Mouse (Mus musculus): ENCODE measurements around the gene Fmn2.

Fmn2 gene

DNA sequence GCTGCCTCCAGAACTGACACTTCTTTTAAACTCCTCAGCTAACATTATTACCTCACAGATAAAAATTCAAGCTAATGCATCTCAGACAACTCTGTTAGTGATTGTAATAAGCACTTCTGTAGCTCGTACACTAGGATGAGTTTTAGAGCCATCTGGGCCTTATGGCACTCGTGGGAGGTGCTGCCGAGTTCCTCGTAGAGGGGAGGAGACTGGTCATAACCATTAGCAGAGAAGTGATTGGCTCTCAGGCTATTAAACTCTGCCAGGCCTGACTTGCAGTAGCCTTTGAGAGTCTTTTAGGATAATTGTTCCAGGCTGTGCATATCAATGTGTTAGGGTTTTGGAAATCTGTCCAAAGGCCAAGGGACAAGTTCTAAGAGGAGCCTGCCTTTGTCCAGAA lies 55.6 kb downstream of the Fmn2 start:
- in situ Hi-C loops (cut with MboI, MseI): no loop called here

DNA sequence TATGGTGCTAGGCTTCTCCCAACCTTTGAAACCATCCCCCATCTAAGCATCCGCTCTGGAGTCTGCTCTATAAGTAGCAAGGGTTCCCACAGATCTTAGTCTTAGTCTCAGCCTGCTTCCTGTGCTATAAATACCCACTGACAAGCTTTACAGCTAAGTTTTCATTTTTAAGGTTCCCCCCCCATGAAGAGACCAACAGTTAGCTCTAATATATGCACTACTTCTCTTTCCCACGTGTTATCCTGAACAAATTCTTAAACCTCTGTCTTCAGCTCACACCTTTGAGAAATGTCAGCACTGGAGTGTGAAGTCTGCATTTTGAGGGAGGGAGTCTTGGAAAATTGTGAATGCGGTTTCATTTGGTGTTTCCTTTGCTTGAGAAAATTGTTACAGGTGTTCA lies 56.2 kb downstream of the Fmn2 start:
- in situ Hi-C loops (cut with MboI, MseI): no loop called here

DNA sequence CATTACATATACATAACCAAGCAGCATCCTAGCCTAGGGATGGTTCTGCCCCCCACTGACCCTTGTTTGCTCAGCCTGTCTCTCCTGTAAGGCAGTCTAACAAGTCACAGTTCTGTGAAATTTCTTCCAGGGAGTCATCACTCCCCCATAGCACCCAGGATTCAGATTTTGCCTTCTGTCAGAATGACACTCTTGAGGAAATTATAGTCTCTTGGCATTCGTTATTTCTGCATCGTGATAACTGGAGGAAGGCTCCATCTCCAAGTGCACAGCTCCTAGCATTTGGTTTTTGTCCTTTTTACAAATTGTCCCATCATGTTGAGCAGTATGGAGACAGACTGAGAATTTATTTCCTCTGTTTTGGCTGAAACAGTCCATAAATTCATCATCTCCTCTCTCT lies 56.9 kb downstream of the Fmn2 start:
- in situ Hi-C loops (cut with MboI, MseI): no loop called here

DNA sequence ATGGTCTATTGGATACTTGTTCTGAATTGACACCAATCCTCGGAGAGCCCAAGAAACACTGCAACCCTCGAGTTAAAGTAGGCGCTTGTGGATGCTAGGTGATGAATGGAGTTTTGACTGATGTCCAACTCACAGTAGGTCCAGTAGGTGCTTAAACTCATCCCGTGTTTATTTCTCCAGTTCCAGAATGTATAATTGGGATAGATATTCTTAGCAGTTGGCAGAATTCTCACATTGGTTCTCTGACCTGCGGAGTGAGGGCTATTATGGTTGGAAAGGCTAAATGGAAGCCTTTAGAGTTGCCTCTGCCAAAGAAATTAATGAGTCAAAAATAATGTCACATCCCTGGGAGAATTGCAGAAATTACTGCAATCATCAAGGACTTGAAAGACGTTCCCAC lies 62.9 kb downstream of the Fmn2 start:
- in situ Hi-C loops (cut with MboI, MseI): no loop called here

DNA sequence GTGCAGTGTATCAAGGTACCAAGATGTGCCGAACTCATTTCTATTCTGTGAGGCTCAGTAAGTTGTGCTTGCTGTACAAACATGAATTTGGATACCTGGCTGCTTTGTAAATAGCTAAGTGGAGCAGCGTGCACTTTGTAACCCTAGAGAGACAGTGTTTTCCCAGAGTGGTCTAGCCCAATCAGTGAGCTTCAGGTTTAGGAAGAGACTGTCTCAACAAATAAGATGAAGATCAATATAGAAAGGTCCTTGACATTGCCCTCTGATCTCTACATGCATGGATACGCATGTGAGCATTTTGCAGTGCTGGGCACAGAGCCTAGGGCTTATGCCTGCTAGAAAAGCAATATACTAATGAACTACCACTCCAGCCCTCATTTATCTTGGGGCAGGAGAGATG lies 67.0 kb downstream of the Fmn2 start:
- in situ Hi-C loops (cut with MboI, MseI): no loop called here

DNA sequence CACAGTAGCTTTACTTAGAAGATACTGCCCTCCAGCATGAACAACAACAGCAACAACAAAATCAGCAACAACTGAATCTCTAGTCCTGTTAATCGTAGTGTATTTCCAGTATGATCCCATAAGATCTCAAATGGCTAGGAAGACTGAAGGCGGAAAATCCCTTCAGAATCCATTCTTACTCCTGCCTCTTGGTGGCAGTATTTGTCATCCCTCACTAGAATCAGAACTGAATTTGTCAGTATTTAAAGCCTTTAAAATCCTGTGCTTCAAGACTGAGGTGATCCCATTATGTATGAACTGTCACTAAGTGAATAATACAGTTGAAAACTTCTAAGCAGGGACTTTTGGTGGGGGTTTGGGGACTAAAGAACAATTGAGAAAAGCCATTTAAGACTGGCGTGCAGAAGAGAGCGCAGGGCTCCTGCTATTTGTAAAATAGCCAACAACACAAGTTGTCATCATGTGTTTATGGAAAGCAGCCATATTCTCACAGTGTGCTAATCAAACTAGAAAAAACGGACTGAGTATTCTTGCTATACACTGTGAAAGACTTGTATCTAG lies 90.9 kb downstream of the Fmn2 start:
- in situ Hi-C loops (cut with MboI, MseI): loop anchor here in 1 of 2 experiments (25.0 kb wide), 1 partner anchor 1020 kb away; the partner anchor contains the start of gene Kmo

DNA sequence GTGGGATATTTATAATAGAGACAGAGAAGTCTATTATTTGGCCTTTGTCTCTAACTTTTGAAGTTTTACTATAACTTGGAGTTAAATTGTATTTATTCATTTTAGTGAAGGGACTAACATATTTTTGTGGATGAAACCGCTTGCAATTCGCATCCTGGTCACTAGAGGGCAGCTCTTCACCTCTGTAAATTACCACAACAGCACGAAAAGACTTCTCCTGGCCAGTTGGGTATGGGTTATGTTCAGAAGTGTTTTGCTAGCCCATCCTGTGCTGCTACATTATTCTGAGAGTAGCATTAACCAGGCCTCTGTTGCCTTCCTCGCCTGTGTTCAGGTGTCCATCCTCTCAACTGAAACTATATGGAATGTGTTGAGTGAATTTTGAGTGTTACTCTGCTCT lies 93.4 kb downstream of the Fmn2 start:
- in situ Hi-C loops (cut with MboI, MseI): loop anchor here in 1 of 2 experiments (25.0 kb wide), 1 partner anchor 1017 kb away; the partner anchor contains the start of gene Kmo

DNA sequence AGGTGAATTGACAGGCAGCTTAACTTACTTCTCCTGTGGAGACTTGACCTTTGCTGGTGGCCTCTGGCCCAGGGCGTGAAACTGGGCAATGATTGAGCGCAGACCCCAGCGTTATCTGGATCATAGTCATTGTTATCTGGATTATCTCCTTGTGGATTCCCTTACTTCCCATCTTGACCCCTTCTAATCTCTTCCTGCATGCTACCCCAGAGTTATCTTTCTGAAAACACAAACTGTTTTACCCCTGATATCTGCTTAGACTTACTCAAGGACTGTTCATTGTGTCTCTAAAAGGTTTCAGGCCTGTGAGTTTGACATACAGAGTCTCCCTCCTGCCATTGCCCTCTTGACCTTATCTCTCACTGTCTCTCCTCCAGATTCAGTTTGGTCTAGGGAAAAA lies 95.9 kb downstream of the Fmn2 start:
- in situ Hi-C loops (cut with MboI, MseI): loop anchor here in 1 of 2 experiments (25.0 kb wide), 1 partner anchor 1015 kb away; the partner anchor contains the start of gene Kmo

DNA sequence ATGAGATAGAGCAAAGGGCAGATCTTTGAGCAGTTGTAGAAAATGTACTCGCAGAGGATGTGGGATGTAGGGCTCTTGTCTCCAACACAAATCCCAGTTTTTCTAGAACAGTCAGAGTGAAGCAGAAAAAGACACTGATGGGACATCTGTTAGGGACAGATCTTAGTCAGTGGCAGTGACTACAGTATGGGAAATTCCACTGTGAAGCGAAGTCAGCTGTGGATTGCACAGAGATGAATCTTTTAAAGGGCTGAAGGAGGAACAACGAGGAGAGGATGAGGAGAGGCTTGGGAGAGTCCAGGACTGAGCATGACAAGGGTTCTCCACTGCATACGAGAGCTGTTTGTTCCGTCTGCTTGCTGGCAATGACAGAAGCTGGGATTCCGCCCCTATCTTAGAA lies 96.6 kb downstream of the Fmn2 start:
- in situ Hi-C loops (cut with MboI, MseI): loop anchor here in 1 of 2 experiments (25.0 kb wide), 1 partner anchor 1014 kb away; the partner anchor contains the start of gene Kmo

DNA sequence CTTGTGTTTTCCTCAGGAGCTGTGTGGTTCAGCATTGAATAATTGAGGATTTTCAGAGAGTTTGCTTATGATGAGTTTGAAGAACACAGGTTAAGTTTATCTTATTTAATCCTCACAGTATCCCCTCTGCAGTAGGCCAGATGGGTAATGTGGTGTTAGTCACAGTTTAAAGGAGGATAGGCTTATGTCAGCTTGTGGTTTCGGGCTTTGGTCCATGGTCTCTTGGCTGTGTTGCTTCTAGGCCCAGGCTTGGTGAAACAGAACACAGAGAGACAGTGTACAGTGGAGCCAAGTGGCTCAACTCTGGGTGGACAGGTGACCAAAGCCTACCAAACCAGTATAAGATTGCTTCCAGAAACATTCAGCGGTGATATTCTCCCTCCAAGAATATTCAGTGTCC lies 98.4 kb downstream of the Fmn2 start:
- in situ Hi-C loops (cut with MboI, MseI): no loop called here

DNA sequence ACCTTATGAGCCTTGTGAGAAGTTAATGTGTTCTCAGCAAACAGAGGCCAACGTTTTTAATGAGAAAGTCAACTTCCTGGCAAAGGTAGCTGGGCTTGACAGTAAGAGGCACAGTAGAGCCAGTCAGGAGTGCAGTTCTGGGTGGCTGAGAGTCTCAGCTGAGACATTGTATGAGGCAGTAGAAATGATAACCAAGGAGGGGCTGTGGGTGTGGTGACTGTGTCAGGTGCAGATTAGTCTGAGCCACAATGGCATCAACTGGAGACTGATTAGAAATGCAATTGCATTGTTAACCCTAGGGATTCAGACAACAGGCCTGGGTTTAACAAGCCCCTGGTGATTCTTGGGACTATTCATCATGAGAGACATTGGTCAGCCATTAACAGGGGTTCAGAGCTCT lies 99.0 kb downstream of the Fmn2 start:
- in situ Hi-C loops (cut with MboI, MseI): no loop called here

DNA sequence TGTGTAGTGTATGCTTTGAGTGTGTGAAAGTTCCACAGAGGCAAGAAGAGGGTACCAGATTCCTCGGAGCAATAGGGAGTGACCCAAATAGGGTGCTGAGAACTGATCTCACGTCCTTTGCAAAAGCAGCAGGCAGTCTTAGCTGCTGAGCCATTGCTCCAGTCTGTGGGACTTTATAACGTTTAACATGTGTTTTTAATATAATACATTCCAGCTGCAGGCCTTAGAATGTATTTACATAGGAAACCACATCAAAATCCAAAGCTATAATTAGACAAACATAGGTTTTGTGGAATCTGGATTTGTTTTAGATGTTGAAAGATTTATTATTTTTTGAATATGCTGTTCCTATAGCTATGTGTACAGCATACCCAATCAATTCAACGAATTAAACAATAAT lies 115.7 kb downstream of the Fmn2 start:
- in situ Hi-C loops (cut with MboI, MseI): no loop called here

DNA sequence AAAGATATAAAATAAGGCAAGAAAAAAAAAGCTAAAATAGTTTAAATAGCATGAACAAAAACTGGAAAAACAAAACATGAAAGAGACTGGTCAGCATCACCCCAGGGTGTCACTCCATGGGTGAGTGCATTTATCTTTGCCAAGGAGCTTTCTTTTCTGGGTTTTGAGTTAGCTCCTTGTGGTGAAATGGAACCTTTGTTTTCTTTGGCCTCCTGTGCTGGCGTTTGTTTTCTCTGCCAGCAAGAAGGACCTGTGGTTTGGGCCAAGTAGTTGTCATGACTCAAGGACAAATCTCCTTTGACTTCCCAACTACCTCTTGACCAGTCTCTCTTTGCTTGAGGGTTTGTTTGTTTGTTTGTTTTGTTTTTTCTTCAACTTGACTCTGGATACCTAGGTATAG lies 119.9 kb downstream of the Fmn2 start:
- in situ Hi-C loops (cut with MboI, MseI): no loop called here

DNA sequence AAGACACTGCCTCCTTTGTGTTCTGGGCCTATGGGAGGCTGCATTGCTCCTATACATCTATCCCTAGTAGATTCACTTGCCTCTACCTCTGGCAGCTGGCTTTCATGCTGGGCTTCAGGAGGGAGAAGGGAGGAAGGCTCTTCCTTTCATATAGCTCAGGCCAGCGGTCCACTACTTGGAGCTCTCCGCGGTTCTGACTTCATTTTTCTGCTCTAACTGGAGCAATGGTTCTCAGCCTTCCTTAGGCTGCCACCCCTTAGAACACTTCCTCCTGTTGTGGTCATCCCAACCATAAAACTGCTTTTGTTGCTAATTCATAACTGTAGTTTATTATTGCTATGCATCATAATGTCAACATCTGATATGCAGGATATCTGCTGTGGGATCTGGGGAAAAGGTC lies 121.4 kb downstream of the Fmn2 start:
- in situ Hi-C loops (cut with MboI, MseI): no loop called here

DNA sequence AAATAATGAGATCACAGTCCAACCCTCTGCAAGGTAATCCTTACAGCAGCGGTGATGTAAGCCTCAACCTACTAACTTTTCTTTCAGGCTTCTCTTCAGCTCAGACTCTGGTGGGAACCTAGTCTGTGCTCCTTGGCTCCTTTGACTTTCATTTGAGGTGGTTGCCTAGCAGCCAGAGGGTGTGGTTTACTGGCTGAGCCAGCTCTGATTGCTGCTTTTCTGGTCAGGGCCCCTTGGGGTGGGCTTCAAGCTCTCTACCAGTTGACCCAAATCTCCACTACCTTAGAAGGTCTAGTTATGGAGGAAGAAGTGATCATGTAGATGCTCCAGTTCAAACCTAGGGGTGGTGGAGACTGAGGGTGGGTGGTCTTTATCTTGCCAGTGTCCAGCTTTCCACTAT lies 128.4 kb downstream of the Fmn2 start:
- in situ Hi-C loops (cut with MboI, MseI): loop anchor here in 1 of 2 experiments (10.0 kb wide), 1 partner anchor 765 kb away; no protein-coding TSS in a partner anchor

DNA sequence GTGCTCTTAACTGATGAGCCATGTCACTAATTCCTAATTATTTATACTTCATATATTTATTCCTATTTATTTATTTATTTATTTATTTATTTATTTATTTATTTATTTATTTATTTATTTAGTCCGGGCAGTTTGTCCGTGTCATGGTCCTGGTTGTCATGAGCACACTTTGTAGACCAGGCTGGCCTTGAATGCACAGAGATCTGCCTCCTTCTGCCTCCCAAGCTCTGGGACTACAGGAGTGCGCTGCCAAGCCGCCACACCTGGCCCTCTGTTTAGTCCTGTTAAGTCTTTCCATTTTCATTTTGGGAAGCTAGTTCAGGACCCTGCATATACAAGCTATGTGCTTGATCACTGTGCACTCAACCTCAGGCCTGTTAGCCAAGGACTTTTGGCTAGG lies 134.7 kb downstream of the Fmn2 start:
- in situ Hi-C loops (cut with MboI, MseI): loop anchor here in 1 of 2 experiments (10.0 kb wide), 1 partner anchor 759 kb away; no protein-coding TSS in a partner anchor

DNA sequence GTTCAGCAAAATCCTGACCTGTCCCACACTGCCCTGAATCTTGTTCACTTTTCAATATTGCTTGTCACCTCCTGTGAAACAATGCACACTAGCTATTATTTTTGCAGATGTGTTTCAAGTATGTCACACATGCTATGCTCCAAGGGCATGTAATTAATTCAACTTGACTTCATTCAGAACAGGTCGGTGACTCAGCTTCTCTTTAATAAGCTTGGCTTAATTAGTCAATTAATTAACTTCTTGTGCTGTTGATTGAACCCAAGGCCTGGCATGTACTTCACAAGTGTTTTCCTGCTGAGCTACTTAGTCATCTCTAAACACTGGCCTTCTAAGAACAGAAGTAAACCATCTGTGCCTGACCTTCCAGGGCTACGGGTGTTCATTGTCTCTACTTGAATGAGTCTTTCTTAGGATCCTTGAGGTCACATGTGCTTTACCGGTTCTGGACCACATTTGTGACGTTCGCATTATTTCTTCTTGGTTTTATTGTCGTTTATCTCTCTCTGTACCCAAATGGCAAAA lies 136.0 kb downstream of the Fmn2 start:
- in situ Hi-C loops (cut with MboI, MseI): loop anchor here in 1 of 2 experiments (10.0 kb wide), 1 partner anchor 757 kb away; no protein-coding TSS in a partner anchor

DNA sequence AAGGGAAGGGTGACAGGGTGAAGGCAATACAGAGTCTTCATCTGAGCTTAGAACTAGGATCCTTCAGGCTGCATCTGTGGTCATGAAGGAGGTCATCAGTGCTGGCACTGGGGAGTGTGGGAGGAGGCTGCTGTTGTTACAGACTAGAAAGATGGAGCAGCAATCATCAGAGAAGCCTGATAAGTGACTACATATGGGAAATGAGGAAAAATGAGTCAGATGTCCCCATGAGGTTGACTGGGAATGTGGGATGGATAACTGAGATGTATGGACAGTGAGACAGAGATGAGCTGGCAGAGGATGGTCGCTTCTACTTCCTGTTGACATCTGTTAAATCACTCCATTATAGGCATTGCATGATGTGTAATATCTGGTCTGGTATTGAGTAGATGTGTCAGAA lies 139.3 kb downstream of the Fmn2 start:
- in situ Hi-C loops (cut with MboI, MseI): no loop called here

DNA sequence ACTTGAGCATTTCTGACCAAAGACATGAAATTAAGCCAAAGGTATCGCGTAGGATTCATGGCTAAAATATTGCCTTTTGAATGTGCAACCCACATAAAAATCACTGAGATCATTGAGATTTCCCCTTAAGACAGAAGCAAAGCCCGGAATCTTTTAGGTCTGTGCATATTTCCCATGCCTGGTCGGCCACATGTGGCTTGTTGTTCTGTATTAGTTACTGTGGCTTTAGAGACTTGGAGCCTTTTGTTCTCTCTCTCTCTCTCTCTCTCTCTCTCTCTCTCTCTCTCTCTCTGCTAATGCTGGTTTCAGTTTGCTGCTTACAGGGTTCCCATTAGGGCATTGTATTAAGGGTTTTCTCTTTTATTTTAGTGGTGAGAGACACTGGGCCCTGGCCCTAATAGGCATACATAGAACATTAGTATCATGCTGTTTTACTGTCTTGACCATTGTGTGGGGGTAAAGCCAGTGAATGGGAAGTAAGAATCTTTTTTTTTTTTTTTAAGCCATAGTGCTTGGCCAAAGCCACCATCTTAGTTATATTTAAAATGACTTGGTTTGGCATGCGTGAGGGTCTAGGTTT lies 141.9 kb downstream of the Fmn2 start:
- in situ Hi-C loops (cut with MboI, MseI): no loop called here

DNA sequence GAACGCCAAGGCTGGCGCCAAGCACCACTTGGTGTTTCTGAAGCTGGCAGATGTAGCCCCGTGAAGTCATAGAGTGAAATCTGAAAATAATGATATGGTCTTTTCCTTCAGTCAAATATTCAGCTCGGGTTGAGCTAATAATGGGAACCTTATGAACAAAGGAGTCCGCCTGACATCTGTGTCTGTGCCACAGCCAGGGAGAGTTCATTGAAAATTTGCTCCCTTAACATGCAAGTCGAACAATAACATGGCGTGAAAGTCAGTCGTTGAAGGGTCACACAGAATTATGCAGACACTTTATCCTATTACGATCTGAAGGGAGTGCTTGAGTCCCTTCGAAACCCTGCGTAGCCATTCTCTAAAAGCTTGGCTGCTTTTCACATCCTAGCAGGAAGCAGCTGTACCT lies 147.8 kb downstream of the Fmn2 start:
- in situ Hi-C loops (cut with MboI, MseI): no loop called here

DNA sequence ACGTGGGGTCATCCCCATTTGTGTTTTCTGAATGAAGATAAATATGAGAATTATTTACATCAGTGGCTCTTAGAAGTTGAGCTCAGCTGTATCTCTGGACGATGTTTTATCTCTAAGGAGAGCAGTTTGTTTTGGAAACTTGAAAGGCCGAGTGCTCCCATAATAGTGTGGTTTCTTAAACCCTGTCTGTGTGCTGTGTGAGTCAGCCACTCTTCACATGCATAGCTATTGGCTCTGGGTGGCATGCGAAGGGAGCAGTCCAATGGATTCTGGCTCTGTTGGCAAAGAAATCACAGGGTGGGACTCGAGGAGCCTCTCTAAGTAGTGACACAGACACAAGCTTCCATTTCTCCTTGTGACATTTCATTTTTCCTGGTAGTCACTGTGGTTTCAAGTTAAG lies 152.9 kb downstream of the Fmn2 start:
- in situ Hi-C loops (cut with MboI, MseI): no loop called here

DNA sequence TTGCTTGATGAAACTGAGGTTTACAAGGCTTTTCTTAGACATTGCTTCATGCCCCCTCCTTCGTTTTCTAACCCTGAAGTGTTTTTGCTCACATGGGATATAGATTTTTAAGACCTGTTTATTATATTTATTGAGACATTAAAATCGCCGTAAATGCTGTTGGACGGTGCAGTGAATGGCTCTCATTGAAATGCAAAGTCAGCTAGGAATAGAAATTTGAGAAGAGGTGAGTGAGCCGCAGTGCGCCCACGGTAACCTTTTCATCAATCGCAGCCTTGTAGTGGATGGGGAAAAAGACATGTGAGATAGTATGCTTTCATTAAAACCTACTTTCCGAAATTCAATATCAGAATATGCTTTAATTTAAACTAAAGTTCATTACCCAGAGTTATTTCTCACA lies 153.7 kb downstream of the Fmn2 start:
- in situ Hi-C loops (cut with MboI, MseI): no loop called here

DNA sequence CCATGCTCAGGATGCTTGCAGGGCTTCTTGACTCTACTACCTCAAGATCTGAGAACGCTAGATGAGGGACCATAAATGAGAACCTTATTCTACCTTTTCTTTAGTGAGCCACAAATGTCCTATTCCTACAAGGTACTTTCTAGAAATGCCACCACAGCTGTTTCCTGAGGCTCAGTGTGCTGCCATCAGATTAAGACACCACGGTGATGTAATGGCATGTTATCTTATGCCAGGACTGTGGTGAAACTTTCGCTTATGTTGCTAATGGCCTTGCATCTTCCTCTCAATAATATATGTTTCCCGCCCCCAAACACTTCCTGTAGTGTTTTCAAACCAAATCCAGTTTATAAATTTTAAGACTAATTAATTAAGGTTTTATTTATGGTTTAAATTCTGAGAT lies 154.9 kb downstream of the Fmn2 start:
- in situ Hi-C loops (cut with MboI, MseI): no loop called here
